Mouse (Mus musculus): ENCODE data around the gene Gpd1l.

- TF ChIP-seq CTCF (conservative IDR thresholded peaks at IDR 0.05; ENCODE audit: low read length) (no peak), POU5F1 (IDR thresholded peaks at IDR 0.05; ENCODE audit: borderline replicate concordance, low read length) (no peak), NANOG (IDR thresholded peaks at IDR 0.05; ENCODE audit: borderline replicate concordance, low read length) (no peak)
Observed at GRCm38 (mm10) chr9:114890377-114890776, 43.4 kb downstream of the Gpd1l start.
